ENCODE assay signal across 9 mouse cellular contexts in the genomic region with DNA sequence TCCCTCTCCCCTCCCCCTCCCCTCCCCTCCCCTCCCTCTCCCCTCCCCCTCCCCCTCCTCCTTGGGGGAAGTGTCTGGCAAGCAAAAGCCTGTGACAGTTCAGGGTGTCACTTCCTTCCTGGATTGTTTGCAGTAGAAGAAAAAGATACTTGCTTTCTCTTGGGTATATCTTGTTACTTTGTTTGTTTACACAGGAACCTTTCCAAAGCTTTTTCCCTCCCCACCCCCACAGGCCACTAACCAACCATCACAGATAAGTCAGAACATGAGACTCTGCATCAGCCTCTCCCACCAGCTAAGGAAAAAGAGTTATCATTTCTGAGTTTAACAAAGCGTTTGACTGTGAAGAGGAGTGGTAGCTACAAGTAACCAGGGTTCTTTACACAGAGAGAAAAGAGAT.
DNase-seq lines count a peak whose midpoint lies in the region; ATAC-seq and TF ChIP-seq lines count a peak whose summit lies in the region.
"Had no signal": no experiment of that assay in that cellular context is flagged by ENCODE, and none has a peak within 500 bp of the region (broad histone marks: within the 10 kb centered on the region; RNA-seq: fewer than 3 reads in every experiment).

No protein-coding gene starts in this region.

- no peak for TF ChIP-seq CTCF in hindbrain, postnatal 0 days (IDR thresholded peaks at IDR 0.05; ENCODE audit: low read depth)

- H3K4me3 ChIP-seq in hindbrain, postnatal 0 days (ENCODE audit: low read length), result no peak overlapping the region
- no peak overlapping the region for H3K4me3 ChIP-seq in hindbrain, embryonic 16.5 days (ENCODE audit: low read length)
- H3K4me3 ChIP-seq: midbrain, embryonic 12.5 days had no signal

- H3K27me3 ChIP-seq in hindbrain, postnatal 0 days (ENCODE audit: insufficient read depth, low read length), result no peaks in the 10 kb centered on the region
- H3K27me3 ChIP-seq in hindbrain, embryonic 16.5 days (replicated peaks; ENCODE audit: control insufficient read depth, insufficient read depth, low read length), result no peaks in the 10 kb centered on the region

- no peak for ATAC-seq in hindbrain, postnatal 0 days
- no peak for ATAC-seq in hindbrain, embryonic 16.5 days
- peak; percentile 40 for ATAC-seq in activated CD4-positive, CD25-positive, alpha-beta regulatory T cell, adult 4 months
- no peak for ATAC-seq in cerebellum, adult (ENCODE audit: insufficient number of reproducible peaks, low FRiP score, low TSS enrichment)

- peak; percentile 10 for DNase-seq in hindbrain, postnatal 0 days (ENCODE audit: low spot score)
- peak; percentile 79 for DNase-seq in induced T-regulatory cell, adult 2 months (ENCODE audit: low read depth)
- peak; percentile 27 for DNase-seq in skeletal muscle tissue, adult 2 months (ENCODE audit: low read depth, low spot score)
- DNase-seq in frontal cortex, postnatal 36 days (ENCODE audit: low spot score in 2 of 2), result no peak
- no peak for DNase-seq in frontal cortex, postnatal 25 days (ENCODE audit: low spot score in 2 of 2)

- 63% methylated on average over 1 of the region's 1 CpGs for WGBS in hindbrain, postnatal 0 days
- WGBS in hindbrain, embryonic 16.5 days, result 57% methylated on average over 1 of the region's 1 CpGs

- H3K9ac ChIP-seq in hindbrain, postnatal 0 days (replicated peaks; ENCODE audit: low read length), result no peak overlapping the region
- H3K9ac ChIP-seq in hindbrain, embryonic 16.5 days (ENCODE audit: low read depth, low read length), result no peak overlapping the region
- H3K9ac ChIP-seq: midbrain, embryonic 12.5 days had no signal

- H3K4me2 ChIP-seq in hindbrain, postnatal 0 days (ENCODE audit: low read depth, low read length), result no peak overlapping the region
- no peak overlapping the region for H3K4me2 ChIP-seq in hindbrain, embryonic 16.5 days (ENCODE audit: low read length)
- H3K4me2 ChIP-seq: midbrain, embryonic 12.5 days had no signal

- no peaks in the 10 kb centered on the region for H3K9me3 ChIP-seq in hindbrain, postnatal 0 days (ENCODE audit: low read length)
- no peaks in the 10 kb centered on the region for H3K9me3 ChIP-seq in hindbrain, embryonic 16.5 days (ENCODE audit: control insufficient read depth, low read length)
- H3K9me3 ChIP-seq: midbrain, embryonic 12.5 days had no signal

- no peak overlapping the region for H3K27ac ChIP-seq in hindbrain, postnatal 0 days
- no peak overlapping the region for H3K27ac ChIP-seq in hindbrain, embryonic 16.5 days (ENCODE audit: low read depth, low read length)
- H3K27ac ChIP-seq: midbrain, embryonic 12.5 days had no signal

- H3K36me3 ChIP-seq in hindbrain, postnatal 0 days (ENCODE audit: insufficient read depth, low read length), result no peaks in the 10 kb centered on the region
- H3K36me3 ChIP-seq in hindbrain, embryonic 16.5 days (ENCODE audit: control insufficient read depth, insufficient read depth, low read length), result no peaks in the 10 kb centered on the region
- H3K36me3 ChIP-seq: midbrain, embryonic 12.5 days had no signal

- H3K4me1 ChIP-seq in hindbrain, postnatal 0 days (ENCODE audit: insufficient read depth, low read length), result peaks cover 7% of the 10 kb centered on the region; the same call in 1 of the 2 replicates
- H3K4me1 ChIP-seq in hindbrain, embryonic 16.5 days (ENCODE audit: control insufficient read depth, insufficient read depth, low read depth, low read length), result peaks cover 19% of the 10 kb centered on the region

Comparison
In these comparisons a context has a peak if more than half of its experiments do, and no peak if none do; other contexts are left out.
1. DNase-seq: peak in hindbrain, postnatal 0 days (single experiment), induced T-regulatory cell, adult 2 months (single experiment) and skeletal muscle tissue, adult 2 months (single experiment); none in frontal cortex, postnatal 36 days (0 of 2) and frontal cortex, postnatal 25 days (0 of 2).